Mouse (Mus musculus) forebrain, postnatal 0 days (tissue): ENCODE data around the gene Ptprh. TPM values are rescaled to one million over a fixed set of nuclear protein-coding genes. Genes with fewer than 3 reads are reported as not detected.

Experiments used
- ATAC-seq: fragments of 200-750 bp; cut with Nextera tagmentation; 2 replicates; pipeline ENCODE4 v1.8.0; 2017; ENCODE audit warnings: mild to moderate bottlenecking, moderate library complexity
- DNase-seq: peaks from one replicate; pipeline ENCODE4 v3.0.0-alpha.2; 2015
- H3K27ac ChIP-seq: fragments of 300-500 bp; sonication (generic); 2 replicates; pipeline ENCODE4 v1.5.1; 2014; ENCODE audit warnings: low read depth, mild to moderate bottlenecking, antibody characterized with exemption, low read length, moderate library complexity, mixed read lengths
- H3K27me3 ChIP-seq: fragments of 300-500 bp; sonication (generic); 2 replicates; pipeline ENCODE4 v1.6.1; 2014; ENCODE audit warnings: mild to moderate bottlenecking, low read length, mixed read lengths; ENCODE audit not compliant: insufficient read depth
- H3K36me3 ChIP-seq: fragments of 300-500 bp; sonication (generic); 2 replicates; pipeline ENCODE4 v1.6.1; 2014; ENCODE audit warnings: mild to moderate bottlenecking, moderate library complexity; ENCODE audit not compliant: insufficient read depth
- H3K4me1 ChIP-seq: fragments of 300-500 bp; sonication (generic); 2 replicates; pipeline ENCODE4 v1.6.1; 2014; ENCODE audit warnings: antibody characterized with exemption; ENCODE audit not compliant: insufficient read depth
- H3K4me2 ChIP-seq: fragments of 300-500 bp; sonication (generic); 2 replicates; pipeline ENCODE4 v1.6.1; 2014; ENCODE audit warnings: low read depth, mild to moderate bottlenecking, moderate library complexity
- H3K4me3 ChIP-seq: fragments of 300-500 bp; sonication (generic); 2 replicates; pipeline ENCODE4 v1.5.1; 2014; ENCODE audit warnings: low read depth, low read length, mixed read lengths
- H3K9ac ChIP-seq: fragments of 300-500 bp; sonication (generic); 2 replicates; pipeline ENCODE4 v1.6.1; 2014; ENCODE audit warnings: mild to moderate bottlenecking
- H3K9me3 ChIP-seq: fragments of 300-500 bp; sonication (generic); 2 replicates; pipeline ENCODE4 v1.6.1; 2016; ENCODE audit warnings: low read length
- CTCF ChIP-seq: sonication (generic); IDR thresholded peaks from 2 replicates; pipeline ENCODE4 v1.5.1; 2016; ENCODE audit warnings: antibody characterized with exemption, control low read depth, low read depth
- WGBS: fragments of 180-500 bp; shearing (Covaris S2); extraction: QIAGEN DNeasy Blood & Tissue Kit; methylation state at CpG from one replicate; pipeline ENCODE4 v1.1.7; 2014; 5-methylcytosine and 5-hydroxymethylcytosine counted together
- polyA plus RNA-seq: library from polyadenylated mRNA; unstranded; fragments of >200 nt; fragmentation: Nextera tagmentation; extraction: Ambion mirVana; gene quantifications from 2 replicates; pipeline ENCODE4 v1.2.1, GENCODE M21; 2015
- total RNA-seq: library from RNA; depleted of rRNA; stranded (reverse); fragments of >200 nt; gene quantifications from 2 replicates; pipeline ENCODE4 v1.2.3, GENCODE M21; 2014

The Ptprh gene
- total and polyA plus RNA-seq, 2 experiments from 2014 or later = 1.1 to 2.9 TPM

DNA sequence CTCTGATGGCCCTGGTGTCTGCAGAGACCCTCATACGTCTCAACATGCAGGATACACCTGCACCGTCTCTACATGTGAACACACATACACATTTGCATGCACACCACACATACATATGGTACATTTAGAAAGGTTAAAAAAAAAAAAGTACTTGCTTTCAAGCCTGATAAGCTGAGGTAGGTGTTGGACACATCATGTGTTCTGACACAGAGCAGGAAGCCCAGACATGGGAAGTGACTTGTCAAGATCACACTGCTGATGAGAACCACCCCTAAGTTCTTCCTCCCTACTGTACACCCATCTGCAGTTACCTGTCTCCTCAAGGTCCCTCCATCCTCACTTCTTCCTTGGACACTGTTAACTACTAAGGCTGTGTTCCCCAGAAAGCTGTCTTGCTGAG lies 22.1 kb upstream of the Ptprh start:
- H3K9me3 ChIP-seq = no peaks in the 10 kb centered on the region
- no peak overlapping the region for H3K4me3 ChIP-seq
- H3K4me1 ChIP-seq = no peaks in the 10 kb centered on the region
- no peaks in the 10 kb centered on the region for H3K27me3 ChIP-seq
- no peak overlapping the region for H3K9ac ChIP-seq
- DNase-seq (no peak), ATAC-seq (no peak)
- no peak for TF ChIP-seq CTCF
- peaks cover 17% of the 10 kb centered on the region for H3K36me3 ChIP-seq
- no peak overlapping the region for H3K4me2 ChIP-seq
- H3K27ac ChIP-seq = no peak overlapping the region
- WGBS = 86% methylated on average over 2 of the region's 2 CpGs

DNA sequence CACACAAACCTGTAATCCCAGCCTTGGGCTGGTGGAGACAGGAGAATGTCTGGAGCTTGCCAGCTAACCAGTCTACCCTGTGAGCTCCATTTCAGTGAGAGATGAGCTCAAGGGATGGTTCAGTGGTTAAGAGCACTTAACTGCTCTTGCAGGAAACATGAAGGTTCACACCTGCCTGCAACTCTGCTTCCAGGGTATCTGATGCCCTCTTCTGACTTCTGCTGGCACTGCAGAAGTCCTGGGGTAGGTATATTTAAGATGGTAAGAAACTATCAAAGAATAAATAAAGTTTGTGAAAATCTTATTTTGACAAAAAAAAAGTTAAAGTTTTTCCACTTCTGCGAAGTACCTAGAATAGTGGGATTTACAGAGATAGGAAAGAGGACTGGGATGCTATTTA lies 20.5 kb upstream of the Ptprh start:
- H3K27me3 ChIP-seq = no peaks in the 10 kb centered on the region
- WGBS = 60% methylated on average over 1 of the region's 1 CpGs
- no peak overlapping the region for H3K27ac ChIP-seq
- H3K4me1 ChIP-seq = no peaks in the 10 kb centered on the region
- no peaks in the 10 kb centered on the region for H3K9me3 ChIP-seq
- TF ChIP-seq CTCF = no peak
- DNase-seq (no peak), ATAC-seq (no peak; the same call in 1 of the 2 replicates)
- H3K4me3 ChIP-seq = no peak overlapping the region
- no peak overlapping the region for H3K9ac ChIP-seq
- H3K36me3 ChIP-seq = peaks cover 13% of the 10 kb centered on the region
- no peak overlapping the region for H3K4me2 ChIP-seq

DNA sequence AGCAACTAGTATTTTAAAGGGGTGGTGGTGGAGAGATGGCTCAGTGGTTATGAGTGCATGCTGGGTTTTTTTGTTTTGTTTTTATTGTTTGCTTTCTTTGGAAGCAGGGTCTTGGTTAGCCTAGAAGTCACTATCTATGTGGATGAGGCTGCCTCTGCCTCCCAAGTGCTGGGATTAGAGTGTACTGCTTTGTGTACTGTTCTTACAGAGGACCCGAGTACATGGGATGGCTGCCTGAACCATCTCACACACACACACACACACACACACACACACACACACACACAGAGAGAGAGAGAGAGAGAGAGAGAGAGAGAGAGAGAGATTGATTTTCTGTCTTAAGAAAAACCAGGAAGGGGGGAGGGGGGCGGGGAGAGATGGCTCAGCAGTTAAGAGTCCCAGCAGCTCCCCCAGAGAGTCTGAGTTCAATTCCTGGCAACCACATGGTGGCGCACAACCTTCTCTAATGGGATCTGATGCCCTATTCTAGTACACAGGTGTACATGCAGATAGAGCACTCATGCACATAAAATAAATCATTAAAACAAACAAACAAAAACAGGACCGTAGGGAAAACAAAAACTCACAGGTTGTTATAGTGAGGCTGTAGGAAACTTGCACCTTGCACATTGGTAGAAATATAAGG lies 19.8 kb upstream of the Ptprh start:
- H3K36me3 ChIP-seq = peaks cover 7% of the 10 kb centered on the region
- H3K27me3 ChIP-seq = no peaks in the 10 kb centered on the region
- ATAC-seq = peak; percentile 77; the same call in 1 of the 2 replicates
- no peak overlapping the region for H3K4me3 ChIP-seq
- peak; percentile 57 for TF ChIP-seq CTCF
- H3K4me1 ChIP-seq = no peaks in the 10 kb centered on the region
- no peak overlapping the region for H3K4me2 ChIP-seq
- DNase-seq = peak; percentile 56
- WGBS = 31% methylated on average over 4 of the region's 4 CpGs
- no peak overlapping the region for H3K9ac ChIP-seq
- H3K27ac ChIP-seq = no peak overlapping the region
- no peaks in the 10 kb centered on the region for H3K9me3 ChIP-seq

DNA sequence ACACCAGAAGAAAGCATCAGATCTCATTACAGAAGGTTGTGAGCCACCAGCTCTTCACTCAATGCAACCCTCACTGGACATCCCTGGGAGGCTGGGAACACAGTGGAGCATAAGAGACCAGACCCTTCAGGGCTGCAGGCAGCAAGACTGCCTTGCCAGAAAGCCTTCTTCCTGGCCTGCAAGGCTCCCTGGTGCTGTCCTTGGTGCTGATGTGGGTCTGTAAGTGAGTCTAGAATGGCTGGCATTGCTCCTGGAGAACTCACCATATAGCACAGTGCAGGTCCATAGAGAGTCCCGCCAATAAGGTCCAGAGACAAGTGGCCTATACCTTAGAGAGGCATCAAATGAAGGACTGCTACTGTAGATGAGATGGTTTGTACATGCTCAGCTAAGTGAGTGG lies 16.1 kb upstream of the Ptprh start:
- 36% methylated on average over 1 of the region's 1 CpGs for WGBS
- H3K4me2 ChIP-seq = no peak overlapping the region
- ATAC-seq (no peak), DNase-seq (no peak)
- H3K4me3 ChIP-seq = no peak overlapping the region
- H3K27me3 ChIP-seq = no peaks in the 10 kb centered on the region
- H3K9me3 ChIP-seq = no peaks in the 10 kb centered on the region
- no peak overlapping the region for H3K9ac ChIP-seq
- TF ChIP-seq CTCF = no peak
- no peak overlapping the region for H3K27ac ChIP-seq
- no peaks in the 10 kb centered on the region for H3K36me3 ChIP-seq
- H3K4me1 ChIP-seq = no peaks in the 10 kb centered on the region

DNA sequence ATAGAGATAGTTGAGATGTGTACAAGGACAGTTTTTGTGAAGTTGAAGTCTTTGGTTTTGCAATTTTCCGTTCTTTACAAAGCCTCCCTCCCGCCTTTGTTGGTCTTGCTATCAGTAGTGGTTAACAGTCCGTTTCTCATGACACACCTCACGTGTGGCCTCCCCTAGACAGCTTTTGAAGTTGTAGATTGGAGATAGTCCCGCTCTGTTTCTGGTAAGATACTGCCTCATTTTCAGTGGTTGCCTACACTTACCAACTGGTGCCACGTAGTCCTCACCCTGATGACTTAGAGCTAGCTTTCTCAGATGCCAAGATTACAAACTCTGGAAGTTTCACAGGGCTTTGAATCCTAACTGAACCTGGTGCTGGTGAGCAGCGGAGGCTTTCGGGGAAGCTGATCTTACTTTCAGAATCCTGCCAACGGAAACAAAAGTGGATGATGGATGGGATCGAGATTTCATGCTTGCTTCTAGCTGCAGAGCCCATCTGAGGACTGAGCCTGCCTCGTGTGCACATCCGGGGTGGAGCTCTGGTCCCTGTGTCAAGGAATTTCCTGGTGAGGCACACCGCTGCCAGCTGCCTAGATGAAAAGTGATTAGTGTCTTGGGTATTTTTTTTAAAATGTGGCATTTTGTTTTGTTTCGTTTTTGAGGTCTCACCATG lies 10.0 kb upstream of the Ptprh start:
- ATAC-seq (no peak), DNase-seq (no peak)
- Histone ChIP-seq H3K9ac (no peak overlapping the region), H3K27ac (no peak overlapping the region), H3K4me2 (no peak overlapping the region), H3K9me3 (no peaks in the 10 kb centered on the region), H3K27me3 (no peaks in the 10 kb centered on the region), H3K4me3 (no peak overlapping the region), H3K36me3 (no peaks in the 10 kb centered on the region), H3K4me1 (no peaks in the 10 kb centered on the region)
- TF ChIP-seq CTCF = no peak
- 82% methylated on average over 14 of the region's 14 CpGs for WGBS

DNA sequence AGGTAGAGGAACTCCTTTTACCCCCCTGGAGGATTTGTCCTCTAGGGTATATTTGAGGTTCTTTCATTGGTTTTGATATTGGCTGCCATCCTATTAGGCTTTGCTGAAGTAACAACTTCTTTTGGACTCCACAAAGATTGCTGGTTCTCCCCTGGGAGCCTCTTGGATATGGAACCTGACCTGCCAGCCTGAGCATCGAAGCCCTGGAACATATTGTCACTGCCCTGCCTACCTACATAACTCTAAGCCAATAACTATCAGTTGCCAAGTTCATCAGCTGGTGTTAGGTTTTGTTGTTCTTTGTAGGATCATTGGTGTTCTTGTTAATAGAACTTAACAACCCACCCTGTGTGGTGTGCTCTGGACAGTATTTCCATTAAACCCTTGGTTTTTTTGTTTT lies 9.1 kb upstream of the Ptprh start:
- DNase-seq (no peak), ATAC-seq (no peak)
- 67% methylated on average over 1 of the region's 1 CpGs for WGBS
- Histone ChIP-seq H3K4me3 (no peak overlapping the region), H3K9me3 (no peaks in the 10 kb centered on the region), H3K4me1 (no peaks in the 10 kb centered on the region), H3K36me3 (no peaks in the 10 kb centered on the region), H3K9ac (no peak overlapping the region), H3K4me2 (no peak overlapping the region), H3K27ac (no peak overlapping the region), H3K27me3 (no peaks in the 10 kb centered on the region)
- TF ChIP-seq CTCF = no peak

DNA sequence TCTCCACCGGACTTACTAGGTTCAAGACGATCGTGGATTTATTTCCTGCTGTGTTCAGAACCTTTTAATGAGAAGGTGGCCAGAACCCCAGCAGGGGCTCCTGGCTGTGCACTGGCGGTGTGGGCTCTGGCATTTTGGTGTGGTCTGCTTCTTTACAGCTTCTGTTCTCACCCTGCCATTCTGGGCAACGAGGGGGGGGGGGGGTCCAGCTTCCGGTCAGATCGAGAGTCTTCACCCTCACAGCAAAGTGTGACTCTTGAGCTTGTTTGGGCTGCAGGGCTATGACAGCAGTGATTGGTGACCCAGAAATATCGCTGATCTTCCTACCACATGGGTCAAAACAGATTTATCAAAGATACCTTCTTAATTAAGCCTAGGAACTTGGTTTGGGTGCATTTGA lies 8.5 kb upstream of the Ptprh start:
- Histone ChIP-seq H3K4me3 (no peak overlapping the region), H3K4me2 (no peak overlapping the region), H3K27ac (no peak overlapping the region), H3K9ac (no peak overlapping the region), H3K4me1 (no peaks in the 10 kb centered on the region), H3K36me3 (no peaks in the 10 kb centered on the region), H3K9me3 (no peaks in the 10 kb centered on the region), H3K27me3 (no peaks in the 10 kb centered on the region)
- ATAC-seq (no peak), DNase-seq (no peak)
- 60% methylated on average over 8 of the region's 8 CpGs for WGBS
- TF ChIP-seq CTCF = no peak
